Mouse (Mus musculus): Measurements from ENCODE around the gene Atp1a2. TPM values are rescaled to one million over a fixed set of nuclear protein-coding genes. Genes with fewer than 3 reads are reported as not detected.

Gene Atp1a2
- 23.4 and 25.9 TPM in 2 replicates for polyA plus RNA-seq (2016; fragmentation: Nextera tagmentation; extraction: Ambion mirVana)

- Histone ChIP-seq H3K4me1 (replicated peaks) (peaks cover 75% of the 10 kb centered on the region), H3K9me3 (replicated peaks) (no peaks in the 10 kb centered on the region), H3K36me3 (peaks cover 4% of the 10 kb centered on the region; the same call in 1 of the 2 replicates), H3K27me3 (replicated peaks) (no peaks in the 10 kb centered on the region), H3K4me2 (peak within 1 kb of the TSS; percentile 68), H3K27ac (ENCODE audit: poor library complexity, severe bottlenecking) (peak within 1 kb of the TSS; percentile 81), H3K9ac (peak within 1 kb of the TSS; percentile 65), H3K4me3 (peak within 1 kb of the TSS; percentile 47)
- peak; percentile 51 for ATAC-seq (ENCODE audit: insufficient number of reproducible peaks, low FRiP score)
- 8% methylated on average over 16 of the region's 16 CpGs for WGBS
These were observed at the start of gene Atp1a2 for GRCm38 (mm10) chr1:172297611-172298537. Gene Atp1a2, minus strand, starts transcription at chr1:172298064.

- H3K9me3 ChIP-seq (replicated peaks) = no peaks in the 10 kb centered on the region
- no peak overlapping the region for H3K4me2 ChIP-seq
- peaks cover 12% of the 10 kb centered on the region for H3K4me1 ChIP-seq (replicated peaks)
- no peaks in the 10 kb centered on the region for H3K36me3 ChIP-seq
- H3K4me3 ChIP-seq = no peak overlapping the region
- WGBS = 84% methylated on average over 12 of the region's 12 CpGs
- H3K9ac ChIP-seq = no peak overlapping the region
- ATAC-seq (ENCODE audit: insufficient number of reproducible peaks, low FRiP score) = no peak
- H3K27ac ChIP-seq (ENCODE audit: poor library complexity, severe bottlenecking) = no peak overlapping the region
- peaks cover 87% of the 10 kb centered on the region for H3K27me3 ChIP-seq (replicated peaks)
These were observed 49.5 kb upstream of the Atp1a2 start for GRCm38 (mm10) chr1:172347382-172347781.

GRCm38 (mm10) chr1:172346707-172347106 lies 48.8 kb upstream of the Atp1a2 start:
- WGBS = 73% methylated on average over 10 of the region's 10 CpGs
- Histone ChIP-seq H3K4me2 (no peak overlapping the region), H3K9ac (no peak overlapping the region), H3K27me3 (replicated peaks) (peaks cover 88% of the 10 kb centered on the region), H3K27ac (ENCODE audit: poor library complexity, severe bottlenecking) (no peak overlapping the region), H3K4me3 (no peak overlapping the region), H3K4me1 (replicated peaks) (peaks cover 12% of the 10 kb centered on the region), H3K9me3 (replicated peaks) (no peaks in the 10 kb centered on the region), H3K36me3 (no peaks in the 10 kb centered on the region)
- ATAC-seq (ENCODE audit: insufficient number of reproducible peaks, low FRiP score) = no peak

GRCm38 (mm10) chr1:172344820-172345219 lies 47.0 kb upstream of the Atp1a2 start:
- Histone ChIP-seq H3K4me3 (no peak overlapping the region), H3K4me1 (replicated peaks) (peaks cover 8% of the 10 kb centered on the region), H3K4me2 (no peak overlapping the region), H3K27ac (ENCODE audit: poor library complexity, severe bottlenecking) (no peak overlapping the region), H3K36me3 (no peaks in the 10 kb centered on the region), H3K9me3 (replicated peaks) (no peaks in the 10 kb centered on the region), H3K27me3 (replicated peaks) (peaks cover 85% of the 10 kb centered on the region), H3K9ac (no peak overlapping the region)
- ATAC-seq (ENCODE audit: insufficient number of reproducible peaks, low FRiP score) = no peak
- 81% methylated on average over 7 of the region's 7 CpGs for WGBS

- Histone ChIP-seq H3K4me3 (no peak overlapping the region), H3K27ac (ENCODE audit: poor library complexity, severe bottlenecking) (no peak overlapping the region), H3K9me3 (replicated peaks) (no peaks in the 10 kb centered on the region), H3K9ac (no peak overlapping the region), H3K36me3 (no peaks in the 10 kb centered on the region), H3K27me3 (replicated peaks) (peaks cover 83% of the 10 kb centered on the region), H3K4me1 (replicated peaks) (peaks cover 6% of the 10 kb centered on the region; the same call in 1 of the 2 replicates), H3K4me2 (no peak overlapping the region)
- ATAC-seq (ENCODE audit: insufficient number of reproducible peaks, low FRiP score) = no peak
- 47% methylated on average over 3 of the region's 3 CpGs for WGBS
These were observed 46.0 kb upstream of the Atp1a2 start for GRCm38 (mm10) chr1:172343914-172344313.

GRCm38 (mm10) chr1:172342729-172343128 lies 44.9 kb upstream of the Atp1a2 start:
- Histone ChIP-seq H3K36me3 (no peaks in the 10 kb centered on the region), H3K9me3 (replicated peaks) (no peaks in the 10 kb centered on the region), H3K27me3 (replicated peaks) (peaks cover 75% of the 10 kb centered on the region), H3K4me1 (replicated peaks) (peaks cover 6% of the 10 kb centered on the region; the same call in 1 of the 2 replicates), H3K4me2 (no peak overlapping the region), H3K27ac (ENCODE audit: poor library complexity, severe bottlenecking) (no peak overlapping the region), H3K4me3 (no peak overlapping the region), H3K9ac (no peak overlapping the region)
- 85% methylated on average over 3 of the region's 3 CpGs for WGBS
- no peak for ATAC-seq (ENCODE audit: insufficient number of reproducible peaks, low FRiP score)

- no peak overlapping the region for H3K9ac ChIP-seq
- no peak for ATAC-seq (ENCODE audit: insufficient number of reproducible peaks, low FRiP score)
- H3K36me3 ChIP-seq = no peaks in the 10 kb centered on the region
- H3K4me1 ChIP-seq (replicated peaks) = peaks cover 6% of the 10 kb centered on the region; the same call in 1 of the 2 replicates
- 13% methylated on average over 10 of the region's 10 CpGs for WGBS
- peak overlapping the region; percentile 76 for H3K4me2 ChIP-seq
- H3K27me3 ChIP-seq (replicated peaks) = peaks cover 72% of the 10 kb centered on the region
- H3K27ac ChIP-seq (ENCODE audit: poor library complexity, severe bottlenecking) = no peak overlapping the region
- peak overlapping the region; percentile 51 for H3K4me3 ChIP-seq
- no peaks in the 10 kb centered on the region for H3K9me3 ChIP-seq (replicated peaks)
These were observed 43.5 kb upstream of the Atp1a2 start for GRCm38 (mm10) chr1:172341386-172341785.

- peak; percentile 80 for ATAC-seq (ENCODE audit: insufficient number of reproducible peaks, low FRiP score)
- H3K27me3 ChIP-seq (replicated peaks) = peaks cover 73% of the 10 kb centered on the region
- no peak within 1 kb of the TSS for H3K27ac ChIP-seq (ENCODE audit: poor library complexity, severe bottlenecking)
- H3K4me3 ChIP-seq = peak within 1 kb of the TSS; percentile 51
- H3K4me1 ChIP-seq (replicated peaks) = peaks cover 6% of the 10 kb centered on the region; the same call in 1 of the 2 replicates
- no peaks in the 10 kb centered on the region for H3K36me3 ChIP-seq
- no peak within 1 kb of the TSS for H3K9ac ChIP-seq
- WGBS = 2% methylated on average over 38 of the region's 38 CpGs
- H3K9me3 ChIP-seq (replicated peaks) = no peaks in the 10 kb centered on the region
- H3K4me2 ChIP-seq = peak within 1 kb of the TSS; percentile 76
These were observed 43.0 kb upstream of the Atp1a2 start, which contains the start of gene Kcnj10 for GRCm38 (mm10) chr1:172340729-172341321. Gene Kcnj10, plus strand, starts transcription at chr1:172341210.

GRCm38 (mm10) chr1:172337411-172338185 lies 39.7 kb upstream of the Atp1a2 start:
- Histone ChIP-seq H3K4me3 (no peak overlapping the region), H3K36me3 (no peaks in the 10 kb centered on the region), H3K4me2 (no peak overlapping the region), H3K4me1 (replicated peaks) (peaks cover 6% of the 10 kb centered on the region; the same call in 1 of the 2 replicates), H3K9ac (no peak overlapping the region), H3K9me3 (replicated peaks) (no peaks in the 10 kb centered on the region), H3K27me3 (replicated peaks) (peaks cover 79% of the 10 kb centered on the region), H3K27ac (ENCODE audit: poor library complexity, severe bottlenecking) (no peak overlapping the region)
- WGBS = 31% methylated on average over 2 of the region's 2 CpGs
- no peak for ATAC-seq (ENCODE audit: insufficient number of reproducible peaks, low FRiP score)

- Histone ChIP-seq H3K27ac (ENCODE audit: poor library complexity, severe bottlenecking) (no peak overlapping the region), H3K4me2 (no peak overlapping the region), H3K4me3 (no peak overlapping the region), H3K9me3 (replicated peaks) (no peaks in the 10 kb centered on the region), H3K9ac (no peak overlapping the region), H3K36me3 (no peaks in the 10 kb centered on the region), H3K4me1 (replicated peaks) (peaks cover 6% of the 10 kb centered on the region; the same call in 1 of the 2 replicates), H3K27me3 (replicated peaks) (peaks cover 77% of the 10 kb centered on the region)
- WGBS = 65% methylated on average over 15 of the region's 15 CpGs
- ATAC-seq (ENCODE audit: insufficient number of reproducible peaks, low FRiP score) = no peak
These were observed 37.9 kb upstream of the Atp1a2 start for GRCm38 (mm10) chr1:172335804-172336203.

Measured in heart, embryonic 12.5 days (tissue).